Mouse (Mus musculus) skeletal muscle tissue, adult 2 months (tissue): ENCODE data around the gene Med4.
A peak's percentile ranks its signal among the peaks of the same experiment; 100 is the strongest.
"Not testable (repeated sequence)": the region's sequence is repeated elsewhere in the genome, so short reads cannot be mapped to it uniquely, and the experiment has no call there.

Source experiments
- DNase-seq: peaks from one replicate; pipeline ENCODE4 v3.0.0-alpha.2; 2012; ENCODE audit warnings: low read depth, low spot score

Gene Med4

DNA sequence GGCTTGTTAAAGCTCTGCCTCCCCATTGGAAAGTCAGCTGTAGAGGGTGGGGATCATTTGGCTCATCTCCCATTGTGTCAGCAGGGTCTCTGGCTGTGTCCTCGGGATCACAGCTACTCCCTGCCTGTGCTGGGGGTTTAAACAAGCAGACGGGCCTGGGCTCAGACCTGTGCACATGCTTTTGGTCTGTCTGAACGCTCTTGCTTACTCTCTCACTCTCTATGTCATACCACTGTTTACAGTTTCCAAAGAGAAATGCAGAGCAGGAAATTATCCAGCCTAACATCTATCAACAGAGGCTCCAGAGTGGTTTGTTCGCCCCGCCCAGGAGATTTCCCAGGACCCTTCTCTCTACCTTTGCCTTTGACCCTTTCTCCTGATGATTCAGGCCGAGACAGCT is 8.1 kb upstream of the Med4 start:
- DNase-seq, result no peak

DNA sequence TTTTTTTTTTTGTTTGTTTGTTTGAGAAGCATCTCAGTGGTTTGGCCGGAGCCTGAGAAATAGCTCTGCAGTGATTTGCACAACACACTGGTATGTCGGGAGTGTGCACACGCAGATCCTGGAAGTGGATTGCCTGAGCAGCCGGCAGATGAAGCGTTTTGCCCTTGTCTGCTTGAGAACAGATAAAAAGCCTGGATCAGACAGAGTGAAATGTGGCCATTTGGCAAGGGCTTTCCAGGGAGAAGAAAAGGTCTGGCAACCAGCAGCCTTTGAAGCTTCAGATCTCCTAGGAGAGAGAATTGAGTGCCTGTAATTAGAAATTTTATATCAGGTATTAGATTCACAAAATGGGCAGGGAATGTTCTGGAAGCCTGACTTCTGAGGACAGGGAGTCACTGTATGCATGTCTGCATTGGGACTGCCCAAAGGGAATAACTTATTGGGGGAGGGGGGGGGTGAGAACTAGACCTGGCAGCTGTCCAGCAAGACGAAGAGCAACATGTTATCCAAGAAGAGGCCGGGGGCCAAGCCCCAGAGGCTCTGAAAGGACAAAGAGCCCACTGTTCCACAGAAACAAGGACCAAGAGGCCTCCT is 7.1 kb upstream of the Med4 start:
- no peak for DNase-seq

DNA sequence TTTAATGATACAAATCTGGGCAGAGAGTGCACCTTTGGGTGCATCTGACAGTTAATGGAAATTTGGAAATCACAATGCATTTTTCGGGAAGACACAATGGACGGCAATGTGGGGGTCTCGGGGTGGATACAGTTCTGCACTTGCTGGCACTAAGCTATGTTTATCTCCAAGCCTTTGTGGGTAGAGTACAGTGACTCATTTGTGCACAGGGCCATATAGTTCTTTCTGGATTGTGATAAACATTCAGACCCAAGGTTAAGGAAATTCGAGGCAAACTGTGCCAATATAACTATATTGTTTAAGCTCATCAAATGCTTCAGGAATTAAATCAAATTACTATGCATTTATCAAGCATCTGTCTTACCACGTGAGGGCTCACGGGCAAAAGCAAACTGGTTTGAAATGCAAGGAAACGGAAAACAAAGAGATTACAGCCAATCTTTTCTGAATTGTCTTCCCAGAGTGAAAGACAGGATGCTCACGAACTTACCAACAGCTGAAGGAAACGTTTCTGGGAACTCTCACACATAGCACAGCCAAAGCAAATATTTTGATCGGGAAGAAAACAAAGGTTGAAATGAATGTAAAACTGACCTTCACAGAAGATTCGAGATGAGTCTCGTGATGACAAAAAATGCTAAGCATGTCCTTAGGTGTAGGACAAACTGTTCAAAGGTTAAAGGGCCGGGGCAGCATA is 6.4 kb upstream of the Med4 start:
- DNase-seq, result no peak

DNA sequence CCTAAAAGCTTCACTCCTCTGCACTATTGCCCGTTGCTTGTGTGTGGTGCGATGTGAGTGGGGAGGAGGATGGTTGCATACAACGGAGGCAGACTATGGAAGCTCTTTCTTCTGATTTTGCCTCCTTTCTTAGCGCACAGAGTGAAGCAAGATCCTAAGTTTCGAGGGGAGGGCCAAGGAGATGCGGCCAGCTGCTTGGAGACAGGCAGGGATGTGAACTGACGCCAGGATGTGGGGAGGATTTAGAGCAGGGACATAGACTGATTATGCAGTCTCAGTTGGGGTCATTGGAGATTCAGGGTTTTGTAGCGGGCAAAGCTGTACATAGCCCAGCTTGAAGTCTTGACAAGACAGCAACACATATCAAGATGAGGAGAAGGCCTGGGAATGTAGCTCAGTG is 3.5 kb upstream of the Med4 start:
- DNase-seq, result no peak

DNA sequence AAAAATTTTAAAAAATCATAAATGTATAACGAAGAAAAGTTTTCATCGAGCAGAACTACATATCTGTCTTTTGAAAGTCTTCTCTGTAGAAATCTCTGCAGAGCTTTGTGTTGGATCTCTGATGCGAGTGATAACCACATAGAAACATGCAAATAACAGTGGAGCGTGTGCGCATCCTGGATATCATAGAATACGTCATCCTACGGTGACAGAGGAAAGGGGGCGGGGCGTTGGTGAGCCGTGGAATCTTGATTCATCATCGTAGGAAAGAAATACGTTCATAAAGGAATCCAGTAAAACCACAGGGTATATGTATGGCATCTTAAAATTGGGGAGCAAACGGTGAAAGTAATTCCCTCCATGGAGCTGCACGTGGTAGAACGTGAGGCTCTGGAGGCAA is 2.6 kb upstream of the Med4 start:
- no peak for DNase-seq

DNA sequence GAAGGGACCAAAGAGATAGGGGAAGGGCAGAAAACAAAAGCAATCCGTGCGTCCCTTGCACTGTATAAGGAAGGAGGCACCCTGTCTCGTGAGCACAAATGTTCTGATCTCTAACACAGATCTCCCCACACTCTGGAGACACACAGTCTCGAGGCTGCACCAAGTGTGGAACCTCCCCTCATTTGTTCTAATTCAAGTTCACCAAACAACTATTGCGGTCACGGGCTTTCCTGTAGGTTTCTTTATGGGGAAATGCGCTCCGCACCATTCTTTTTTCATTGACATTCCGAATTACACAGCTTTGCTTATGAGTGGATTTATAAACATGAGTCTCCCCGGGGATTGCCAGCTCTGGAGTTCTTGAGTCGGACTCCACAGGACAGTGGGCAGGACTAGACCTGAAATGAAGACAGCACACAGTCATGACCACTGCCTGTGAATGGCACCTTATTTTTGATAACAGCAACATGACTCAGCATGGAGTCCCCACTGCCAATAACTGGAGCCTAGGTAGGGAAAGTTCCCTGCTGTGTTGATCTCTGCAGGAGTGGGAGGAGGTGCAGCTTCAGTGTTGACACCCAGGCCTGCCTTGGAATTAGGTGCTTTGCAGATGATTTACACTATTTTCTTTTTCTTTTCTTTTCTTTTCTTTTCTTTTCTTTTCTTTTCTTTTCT is 2.0 kb upstream of the Med4 start:
- no peak for DNase-seq

DNA sequence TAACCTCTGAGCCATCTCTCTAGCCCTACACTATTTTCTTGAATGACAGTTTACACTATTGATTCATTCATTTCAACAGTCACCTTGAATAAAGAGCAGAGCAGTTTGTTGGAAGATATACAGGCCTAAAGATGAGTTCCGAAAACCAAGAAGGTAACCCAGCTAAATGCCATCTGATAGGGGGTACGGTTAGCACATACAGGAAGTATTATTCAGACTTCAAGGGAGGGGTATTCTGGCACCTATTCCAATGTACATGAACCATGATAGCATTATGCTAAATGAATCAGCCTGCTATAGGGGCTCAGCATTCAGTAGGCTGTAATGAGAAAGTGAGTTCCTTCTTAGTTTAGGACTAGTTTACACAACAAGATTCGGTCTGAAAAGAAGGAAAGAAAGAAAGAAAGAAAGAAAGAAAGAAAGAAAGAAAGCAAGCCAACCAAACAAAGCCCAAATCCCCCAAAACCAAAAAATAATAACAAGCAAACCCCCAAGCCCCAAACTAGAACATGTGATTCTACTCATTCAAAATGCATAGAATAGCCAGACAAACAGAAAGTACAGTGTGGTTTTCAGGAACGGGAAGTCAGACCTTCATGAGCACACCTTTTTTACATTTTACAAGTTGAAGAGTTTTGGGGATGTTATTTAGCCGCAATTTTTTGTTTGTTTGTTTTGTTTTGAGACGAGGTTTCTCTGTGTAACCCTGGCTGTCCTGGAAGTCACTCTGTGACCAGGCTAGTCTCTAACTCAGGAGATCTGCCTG is 1.0 kb upstream of the Med4 start:
- no peak for DNase-seq

DNA sequence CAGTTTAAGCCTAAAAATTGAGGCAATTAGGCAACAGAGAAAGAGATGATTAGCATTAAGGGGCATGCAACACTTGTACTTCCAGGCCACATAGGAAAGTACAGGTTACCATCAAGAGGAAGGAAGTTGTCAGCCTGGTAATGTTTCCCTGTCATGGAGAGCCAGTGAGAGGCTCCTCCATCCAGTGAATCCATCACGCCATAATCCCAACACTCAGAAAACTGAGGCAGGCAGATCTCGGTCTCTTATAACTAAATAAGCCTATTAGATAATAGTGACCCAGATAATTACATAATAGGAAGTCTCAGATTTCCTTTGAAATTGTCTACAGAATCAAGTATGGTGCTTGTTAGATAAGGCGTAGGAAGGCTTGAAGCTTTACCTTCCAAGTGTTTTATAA is 14.3 kb downstream of the Med4 start:
- DNase-seq, result no peak

DNA sequence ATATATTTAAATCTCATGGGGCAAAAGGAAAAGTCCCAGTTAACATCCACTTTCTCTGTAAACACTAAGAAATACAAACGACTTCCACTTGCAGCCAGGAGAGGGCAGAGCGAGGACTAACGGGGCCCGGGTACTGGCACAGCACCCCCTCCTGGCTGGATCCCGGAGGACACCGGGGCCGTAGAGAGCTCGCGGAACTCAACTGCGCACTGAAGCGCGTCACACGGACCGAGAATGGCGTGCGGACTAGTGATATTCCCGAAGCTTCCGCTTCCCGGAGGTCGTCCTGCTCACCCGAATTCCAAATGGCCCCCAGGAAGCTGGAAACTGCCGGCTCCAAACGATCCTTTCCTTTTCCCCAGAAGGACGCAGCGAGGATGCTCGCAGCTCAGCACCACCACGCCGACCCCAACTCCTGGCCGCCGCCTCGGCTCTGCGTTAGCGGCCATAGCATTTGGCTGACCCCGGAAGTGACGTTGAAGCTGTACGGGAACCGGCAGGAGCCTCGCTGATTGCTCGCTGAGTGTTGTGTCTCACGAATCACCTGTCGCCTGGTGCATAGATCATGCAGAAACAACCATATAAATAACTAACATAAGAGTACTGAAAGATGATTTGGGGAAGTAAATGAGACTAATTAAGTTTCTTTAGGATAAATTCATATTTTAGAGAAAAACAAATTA is 15.1 kb downstream of the Med4 start, which contains the start of gene Sucla2:
Gene Sucla2 (plus strand): TSS at position 554 of the 683 bp plus-strand sequence.
- DNase-seq, result peak; percentile 95

DNA sequence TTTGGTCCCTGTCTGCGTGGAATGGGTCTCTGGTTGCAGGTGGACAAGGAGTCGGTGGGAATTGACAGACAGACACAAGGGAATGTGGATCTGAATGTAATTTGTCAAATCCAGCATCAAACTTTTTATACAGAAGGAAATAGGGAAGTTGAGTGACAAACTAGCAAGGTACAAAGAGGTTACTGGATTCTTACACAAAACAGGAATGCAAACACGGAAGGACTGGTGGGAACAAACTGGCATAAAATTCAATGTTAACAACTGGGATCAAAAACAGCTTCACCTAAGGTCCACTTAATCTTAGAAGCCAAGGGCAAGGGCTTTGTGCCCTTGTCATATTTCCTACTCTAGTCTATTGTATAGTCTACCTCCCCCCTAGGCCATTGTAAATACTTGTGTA is 18.8 kb downstream of the Med4 start:
- not testable (repeated sequence) for DNase-seq

DNA sequence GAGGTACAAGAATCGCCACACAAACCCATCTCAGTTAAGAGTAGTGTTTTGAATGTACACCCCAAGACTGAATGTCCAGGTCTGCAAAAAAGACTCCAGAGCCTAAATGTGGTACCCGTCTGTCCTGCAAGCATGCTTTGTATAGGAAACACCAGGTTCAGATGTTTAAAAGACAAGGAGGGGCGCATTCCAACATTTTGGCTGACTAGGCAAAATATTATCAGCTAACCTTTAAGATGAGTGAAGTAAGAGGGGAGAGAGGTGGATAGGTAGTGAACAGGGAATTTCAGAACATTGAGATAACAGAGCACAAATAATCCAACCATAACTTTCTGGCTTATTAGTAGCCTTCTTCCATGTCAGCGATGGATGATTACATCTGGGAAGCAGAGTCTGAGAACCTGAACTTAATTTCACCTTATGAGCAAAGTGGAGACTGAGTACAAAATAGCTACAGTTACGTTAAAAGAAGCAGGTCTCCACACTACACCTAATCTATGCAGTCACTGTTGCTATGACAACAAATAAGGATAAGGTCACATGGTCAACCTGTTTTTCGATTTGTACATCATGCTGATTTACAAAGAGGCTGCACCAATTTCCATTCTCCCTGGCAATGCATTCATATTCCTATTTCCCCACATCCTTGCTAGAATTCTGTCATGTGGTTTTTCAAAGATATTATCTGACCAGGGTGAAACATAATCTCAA is 24.1 kb downstream of the Med4 start:
- DNase-seq, result no peak

DNA sequence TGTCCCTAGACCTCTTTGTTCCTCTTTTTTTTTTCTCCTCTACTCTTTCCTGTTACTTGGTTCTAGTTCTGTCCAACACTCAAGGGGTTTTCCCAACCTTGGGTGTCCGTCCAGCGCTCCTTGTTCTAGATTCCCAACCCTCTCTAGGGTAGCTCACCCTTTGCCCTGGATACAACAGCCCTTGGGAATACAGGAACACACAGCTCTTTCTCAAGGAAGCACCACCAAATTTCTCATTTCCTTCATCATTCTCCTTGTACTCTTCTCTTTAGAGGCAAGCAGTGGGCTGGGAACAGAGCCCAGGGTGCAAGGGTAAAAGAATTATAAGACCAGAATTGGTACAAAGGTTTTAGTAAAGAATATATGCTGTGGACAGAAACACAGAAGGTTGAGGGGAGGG is 25.8 kb downstream of the Med4 start:
- DNase-seq, result no peak

DNA sequence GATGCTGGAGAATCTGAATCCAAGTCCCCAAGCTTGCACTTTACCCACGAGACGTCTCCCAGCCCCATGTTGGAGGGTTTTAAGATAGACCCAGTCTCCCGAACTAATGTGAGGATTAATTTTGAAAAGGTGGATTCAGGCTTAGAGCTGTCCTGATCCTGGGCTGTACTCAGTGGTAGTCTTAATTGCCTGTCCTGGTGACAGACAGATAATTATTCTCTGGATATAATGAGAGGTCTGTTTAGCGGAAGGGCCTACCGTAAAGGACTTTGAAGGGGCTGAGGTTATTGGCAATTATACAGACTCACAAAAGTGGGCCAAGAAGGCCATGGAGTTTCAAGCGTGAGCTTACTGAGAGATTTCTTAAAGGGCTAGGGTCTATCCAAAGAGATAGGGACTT is 34.0 kb downstream of the Med4 start:
- no peak for DNase-seq

DNA sequence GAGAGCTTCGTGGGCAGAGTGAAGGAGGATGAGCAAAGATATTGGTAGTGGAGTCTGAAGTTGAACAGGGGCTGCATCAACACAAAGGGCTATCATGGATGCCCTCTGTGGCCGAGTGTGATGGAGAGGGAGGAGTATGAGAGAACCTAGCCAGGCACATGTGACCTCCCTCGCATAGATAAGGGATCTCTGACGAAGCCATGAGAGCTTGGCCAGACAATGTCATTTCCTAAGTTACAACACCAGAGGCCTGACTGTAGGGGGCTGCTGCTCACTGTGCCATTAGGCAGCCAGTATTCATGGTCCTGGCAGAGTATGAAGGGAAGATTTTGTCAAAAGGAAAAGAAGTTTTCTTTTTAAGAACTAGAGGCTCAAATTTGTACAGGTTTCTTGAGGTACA is 37.2 kb downstream of the Med4 start:
- no peak for DNase-seq

DNA sequence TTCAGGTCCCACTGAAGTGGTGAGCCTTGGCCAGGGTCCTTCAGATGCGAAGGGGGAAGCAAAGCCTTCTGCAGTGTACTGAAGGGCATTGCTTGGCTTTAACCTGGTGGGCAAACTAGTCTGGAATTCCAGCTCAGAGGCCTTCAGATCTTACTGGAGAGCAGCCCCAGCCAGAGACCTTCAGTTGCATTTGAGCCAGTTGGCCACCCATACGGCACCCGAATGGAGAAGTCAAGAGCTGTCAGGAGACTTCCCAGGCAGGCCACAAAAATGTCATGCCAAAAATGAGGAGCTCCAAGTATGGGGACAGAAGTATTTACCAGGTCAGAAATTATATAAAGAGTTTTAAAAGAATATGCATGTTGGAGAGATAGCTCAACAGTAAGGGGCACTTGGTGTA is 38.2 kb downstream of the Med4 start, which contains the start of gene Nudt15:
Gene Nudt15 (minus strand): TSS at position 192 of the 400 bp plus-strand sequence.
- DNase-seq, result no peak

DNA sequence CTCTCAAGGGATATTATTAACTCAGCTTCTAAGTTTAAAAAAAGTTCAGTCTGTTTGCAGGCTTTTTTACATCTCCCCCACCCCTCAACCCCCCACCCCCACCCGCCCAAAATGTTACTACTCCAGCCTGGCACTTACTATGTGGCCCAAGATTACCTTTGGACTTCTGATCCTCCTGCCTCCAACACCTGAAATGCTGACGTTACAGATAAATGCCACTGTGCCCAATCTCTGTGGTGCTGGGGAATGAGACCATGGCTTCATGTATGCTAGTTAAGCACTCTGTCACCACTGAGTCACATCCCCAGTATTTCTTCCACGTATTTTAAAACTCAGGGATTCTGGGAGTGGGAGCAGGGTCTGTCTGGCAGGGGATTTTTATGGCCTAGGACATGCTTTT is 40.5 kb downstream of the Med4 start:
- no peak for DNase-seq

DNA sequence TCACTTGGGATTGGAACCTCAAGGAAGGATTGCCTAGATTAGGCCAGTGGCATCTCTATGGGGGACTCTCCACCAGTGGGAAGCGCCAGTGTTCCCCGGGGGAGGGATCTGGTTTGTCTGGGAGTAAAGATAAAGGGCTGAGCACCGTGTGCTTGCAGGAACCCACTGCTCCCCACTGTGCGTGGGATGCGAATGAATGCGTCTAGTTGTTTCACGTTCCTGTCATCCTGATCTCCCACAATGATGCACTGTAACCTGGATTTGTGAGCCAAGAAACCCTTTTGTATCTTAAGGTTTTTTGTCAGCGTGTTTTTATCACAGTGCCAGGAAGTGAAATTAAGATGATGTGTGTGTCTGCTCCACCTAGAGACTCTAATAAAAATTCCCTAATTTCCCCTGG is 40.9 kb downstream of the Med4 start:
- no peak for DNase-seq

DNA sequence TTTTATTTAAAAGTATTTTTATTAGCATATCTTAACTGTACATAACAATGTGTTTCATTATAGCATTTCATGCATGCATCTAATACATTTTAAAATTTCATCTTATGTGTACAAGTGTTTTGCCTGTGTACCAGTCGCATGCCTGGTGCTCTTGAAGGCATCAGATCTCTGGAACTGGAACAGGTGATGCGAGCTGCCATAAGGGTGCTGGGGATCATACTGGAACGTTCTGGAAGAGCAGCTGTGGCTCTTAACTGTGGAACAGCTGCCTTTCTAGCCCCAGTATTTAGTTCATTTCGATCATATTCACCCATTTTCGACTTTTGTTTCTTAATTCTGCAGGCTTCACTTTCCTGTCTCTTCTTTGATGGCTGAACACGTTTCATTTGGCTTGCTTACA is 41.3 kb downstream of the Med4 start:
- no peak for DNase-seq

DNA sequence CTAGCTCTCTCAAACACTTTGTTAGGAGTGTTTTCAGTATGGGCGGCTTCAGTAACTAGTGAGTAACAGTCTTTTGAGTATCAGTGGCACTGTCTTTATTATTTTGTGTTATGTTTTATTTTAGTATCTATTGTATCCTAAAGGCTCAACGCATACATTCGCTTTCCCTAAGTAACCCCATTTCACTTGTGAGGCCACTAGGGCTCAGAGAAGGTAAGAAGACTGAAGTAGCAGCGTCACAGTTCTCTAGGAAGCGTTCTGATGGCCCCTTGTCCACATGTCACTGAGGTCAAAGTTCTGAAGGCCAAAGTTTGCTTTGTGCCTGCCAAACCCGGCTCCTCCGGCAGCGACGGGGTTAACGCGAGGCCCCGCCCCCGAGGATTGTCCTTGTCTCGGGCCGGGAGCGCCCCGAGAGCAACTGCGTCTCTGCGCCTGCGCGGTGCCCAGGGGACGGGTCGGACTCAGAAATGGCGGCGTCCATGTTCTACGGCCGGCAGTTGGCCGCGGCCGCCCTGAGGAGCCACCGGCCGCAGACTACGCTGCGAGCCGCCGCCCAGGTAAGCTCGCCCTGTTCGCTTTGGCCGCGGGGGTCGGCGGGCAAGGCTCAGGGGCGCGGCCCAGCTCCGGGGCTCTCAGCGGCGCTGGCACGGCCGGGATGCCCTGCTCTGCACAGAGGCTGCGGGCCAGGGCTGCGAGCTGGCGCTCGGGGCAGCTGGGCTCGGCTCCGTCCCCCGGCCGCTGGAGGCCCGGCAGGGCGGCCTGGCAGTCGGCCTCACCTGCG is 42.7 kb downstream of the Med4 start:
- DNase-seq, result peak; percentile 92

DNA sequence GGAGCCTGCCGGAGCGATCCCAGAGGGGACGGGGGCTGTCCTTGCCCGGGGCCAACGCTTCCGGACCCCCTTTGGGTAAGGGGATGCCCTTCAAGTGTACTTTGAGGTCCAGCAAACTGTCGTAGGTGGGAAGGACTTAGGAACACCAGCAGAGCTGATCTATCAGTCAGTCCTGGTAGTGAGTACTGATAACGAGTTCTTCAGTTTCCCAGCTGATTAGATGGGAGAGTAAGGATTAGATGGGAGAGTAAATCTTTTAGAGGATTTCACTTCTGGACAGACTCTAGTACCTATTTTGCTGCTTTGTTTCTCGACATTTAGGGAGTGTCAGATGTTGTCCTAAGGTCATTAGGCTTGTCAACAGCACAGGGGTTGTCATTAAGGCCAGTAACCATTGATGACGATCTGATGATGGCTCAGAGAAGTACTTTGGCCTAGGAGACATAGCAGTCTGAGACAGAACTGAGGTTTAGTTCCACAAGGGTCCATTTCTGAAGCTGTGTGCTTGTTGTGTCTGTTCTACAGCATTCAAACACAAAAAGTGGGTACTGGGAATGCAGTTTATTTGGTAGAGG is 43.4 kb downstream of the Med4 start:
- no peak for DNase-seq
